Mouse (Mus musculus) limb, embryonic 13.5 days (tissue): ENCODE data around the gene Amz1. TPM values are rescaled to one million over a fixed set of nuclear protein-coding genes. Genes with fewer than 3 reads are reported as not detected.

Experiments
- ATAC-seq: fragments of 200-750 bp; cut with Nextera tagmentation; 2 replicates; pipeline ENCODE4 v1.8.0; 2017; ENCODE audit warnings: low read depth, moderate number of reproducible peaks, moderate TSS enrichment; ENCODE audit not compliant: low FRiP score
- H3K27ac ChIP-seq: fragments of 300-500 bp; sonication (generic); 2 replicates; pipeline ENCODE4 v1.5.1; 2015; ENCODE audit warnings: inconsistent platforms, mild to moderate bottlenecking, moderate library complexity
- H3K27me3 ChIP-seq: fragments of 300-500 bp; sonication (generic); 2 replicates; pipeline ENCODE4 v1.6.1; 2015; ENCODE audit warnings: mild to moderate bottlenecking, inconsistent platforms
- H3K36me3 ChIP-seq: fragments of 300-500 bp; sonication (generic); 2 replicates; pipeline ENCODE4 v1.6.1; 2015; ENCODE audit warnings: inconsistent platforms, mild to moderate bottlenecking, moderate library complexity
- H3K4me1 ChIP-seq: fragments of 300-500 bp; sonication (generic); 2 replicates; pipeline ENCODE4 v1.6.1; 2015; ENCODE audit warnings: inconsistent platforms
- H3K4me2 ChIP-seq: fragments of 300-500 bp; sonication (generic); replicated peaks from 2 replicates; pipeline ENCODE4 v1.6.1; 2015; ENCODE audit warnings: inconsistent platforms, mild to moderate bottlenecking, moderate library complexity
- H3K4me3 ChIP-seq: fragments of 300-500 bp; sonication (generic); 2 replicates; pipeline ENCODE4 v1.5.1; 2015; ENCODE audit warnings: moderate library complexity, mild to moderate bottlenecking, inconsistent platforms
- H3K9ac ChIP-seq: fragments of 300-500 bp; sonication (generic); 2 replicates; pipeline ENCODE4 v1.6.1; 2015; ENCODE audit warnings: mild to moderate bottlenecking, inconsistent platforms
- H3K9me3 ChIP-seq: fragments of 300-500 bp; sonication (generic); 2 replicates; pipeline ENCODE4 v1.6.1; 2016; ENCODE audit warnings: inconsistent platforms
- WGBS: fragments of 180-500 bp; shearing (Covaris S2); methylation state at CpG from one replicate; pipeline ENCODE4 v1.1.7; 2015; 5-methylcytosine and 5-hydroxymethylcytosine counted together
- polyA plus RNA-seq: library from polyadenylated mRNA; unstranded; fragments of >200 nt; fragmentation: Nextera tagmentation; extraction: Ambion mirVana; gene quantifications from 2 replicates; pipeline ENCODE4 v1.2.1, GENCODE M21; 2015

Gene Amz1
- polyA plus RNA-seq, 1 experiment from 2014 or later: 0.95 TPM

- Histone ChIP-seq H3K4me1 (peaks cover 34% of the 10 kb centered on the region), H3K27me3 (no peaks in the 10 kb centered on the region), H3K9ac (peak within 1 kb of the TSS; percentile 90), H3K9me3 (no peaks in the 10 kb centered on the region), H3K4me3 (peak within 1 kb of the TSS; percentile 83), H3K4me2 (peak within 1 kb of the TSS; percentile 85), H3K27ac (peak within 1 kb of the TSS; percentile 87), H3K36me3 (peaks cover 29% of the 10 kb centered on the region)
- peak; percentile 60 for ATAC-seq
- under 1% methylated on average over 33 of the region's 33 CpGs for WGBS
These were observed 21.8 kb upstream of the Amz1 start, which contains the start of gene Iqce for GRCm38 (mm10) chr5:140702103-140702513. Gene Iqce (minus strand): TSS chr5:140702378.

GRCm38 (mm10) chr5:140702618-140703175 lies 21.2 kb upstream of the Amz1 start:
- 61% methylated on average over 19 of the region's 19 CpGs for WGBS
- H3K9ac ChIP-seq: peak overlapping the region; percentile 90
- no peak for ATAC-seq
- H3K4me3 ChIP-seq: peak overlapping the region; percentile 83
- peaks cover 34% of the 10 kb centered on the region for H3K4me1 ChIP-seq
- peak overlapping the region; percentile 87 for H3K27ac ChIP-seq
- H3K4me2 ChIP-seq: peak overlapping the region; percentile 85
- H3K36me3 ChIP-seq: peaks cover 29% of the 10 kb centered on the region
- no peaks in the 10 kb centered on the region for H3K9me3 ChIP-seq
- H3K27me3 ChIP-seq: no peaks in the 10 kb centered on the region

GRCm38 (mm10) chr5:140703480-140704377 lies 20.2 kb upstream of the Amz1 start:
- Histone ChIP-seq H3K27me3 (no peaks in the 10 kb centered on the region), H3K4me3 (peak overlapping the region; percentile 64), H3K4me1 (peaks cover 34% of the 10 kb centered on the region), H3K27ac (peak overlapping the region; percentile 87), H3K36me3 (peaks cover 29% of the 10 kb centered on the region), H3K9me3 (0 out of 2 replicates have a peak, but pooled peaks cover 4% of the 10 kb centered on the region), H3K9ac (no peak overlapping the region; the same call in 1 of the 2 replicates), H3K4me2 (peak overlapping the region; percentile 55)
- ATAC-seq: no peak
- WGBS: 36% methylated on average over 17 of the region's 17 CpGs

- H3K9ac ChIP-seq: peak within 1 kb of the TSS; percentile 80
- peak; percentile 92 for ATAC-seq
- H3K4me1 ChIP-seq: peaks cover 34% of the 10 kb centered on the region
- peak within 1 kb of the TSS; percentile 64 for H3K4me3 ChIP-seq
- H3K27ac ChIP-seq: peak within 1 kb of the TSS; percentile 87
- peaks cover 25% of the 10 kb centered on the region for H3K36me3 ChIP-seq
- 0 out of 2 replicates have a peak, but pooled peaks cover 4% of the 10 kb centered on the region for H3K9me3 ChIP-seq
- WGBS: under 1% methylated on average over 68 of the region's 69 CpGs
- peak within 1 kb of the TSS; percentile 86 for H3K4me2 ChIP-seq
- H3K27me3 ChIP-seq: no peaks in the 10 kb centered on the region
These were observed 19.3 kb upstream of the Amz1 start, which contains the start of gene Brat1 for GRCm38 (mm10) chr5:140704378-140705251. Gene Brat1 (plus strand): TSS chr5:140705011.

- H3K27ac ChIP-seq: no peak overlapping the region; the same call in 1 of the 2 replicates
- ATAC-seq: no peak
- WGBS: 65% methylated on average over 7 of the region's 7 CpGs
These were observed 18.3 kb upstream of the Amz1 start for GRCm38 (mm10) chr5:140705501-140706171.

GRCm38 (mm10) chr5:140710315-140710714 lies 13.6 kb upstream of the Amz1 start:
- no peak overlapping the region for H3K9ac ChIP-seq
- no peak overlapping the region for H3K4me2 ChIP-seq
- H3K36me3 ChIP-seq: peaks cover 81% of the 10 kb centered on the region
- no peaks in the 10 kb centered on the region for H3K27me3 ChIP-seq
- 91% methylated on average over 6 of the region's 6 CpGs for WGBS
- 0 out of 2 replicates have a peak, but pooled peaks cover 4% of the 10 kb centered on the region for H3K9me3 ChIP-seq
- ATAC-seq: no peak
- no peak overlapping the region for H3K27ac ChIP-seq
- H3K4me1 ChIP-seq: peaks cover 10% of the 10 kb centered on the region
- no peak overlapping the region for H3K4me3 ChIP-seq

More at GRCm38 (mm10) chr5:140705501-140706171, 18.3 kb upstream of the Amz1 start:
- Histone ChIP-seq H3K27me3 (no peaks in the 10 kb centered on the region), H3K4me2 (peak overlapping the region; percentile 86), H3K9ac (peak overlapping the region; percentile 80), H3K9me3 (0 out of 2 replicates have a peak, but pooled peaks cover 4% of the 10 kb centered on the region), H3K4me3 (peak overlapping the region; percentile 64), H3K4me1 (peaks cover 31% of the 10 kb centered on the region), H3K36me3 (peaks cover 35% of the 10 kb centered on the region)

- H3K4me3 ChIP-seq: no peak overlapping the region
- no peak overlapping the region for H3K27ac ChIP-seq
- H3K4me1 ChIP-seq: peaks cover 3% of the 10 kb centered on the region
- H3K27me3 ChIP-seq: no peaks in the 10 kb centered on the region
- 0 out of 2 replicates have a peak, but pooled peaks cover 4% of the 10 kb centered on the region for H3K9me3 ChIP-seq
- peaks cover 87% of the 10 kb centered on the region for H3K36me3 ChIP-seq
- ATAC-seq: no peak
- no peak overlapping the region for H3K4me2 ChIP-seq
- 85% methylated on average over 5 of the region's 5 CpGs for WGBS
- H3K9ac ChIP-seq: no peak overlapping the region
These were observed 12.9 kb upstream of the Amz1 start for GRCm38 (mm10) chr5:140711040-140711439.

- Histone ChIP-seq H3K27ac (no peak overlapping the region), H3K4me3 (no peak overlapping the region), H3K9me3 (no peaks in the 10 kb centered on the region), H3K36me3 (peaks cover 45% of the 10 kb centered on the region), H3K27me3 (no peaks in the 10 kb centered on the region), H3K4me1 (no peaks in the 10 kb centered on the region), H3K9ac (no peak overlapping the region), H3K4me2 (no peak overlapping the region)
- 78% methylated on average over 7 of the region's 7 CpGs for WGBS
- ATAC-seq: no peak
These were observed 3.2 kb upstream of the Amz1 start for GRCm38 (mm10) chr5:140720773-140721172.

GRCm38 (mm10) chr5:140722121-140722520 lies 1.8 kb upstream of the Amz1 start:
- H3K27me3 ChIP-seq: no peaks in the 10 kb centered on the region
- H3K9me3 ChIP-seq: no peaks in the 10 kb centered on the region
- no peak overlapping the region for H3K9ac ChIP-seq
- H3K4me3 ChIP-seq: no peak overlapping the region
- ATAC-seq: no peak
- H3K36me3 ChIP-seq: peaks cover 32% of the 10 kb centered on the region
- H3K27ac ChIP-seq: no peak overlapping the region
- H3K4me1 ChIP-seq: no peaks in the 10 kb centered on the region
- 89% methylated on average over 3 of the region's 3 CpGs for WGBS
- H3K4me2 ChIP-seq: no peak overlapping the region

GRCm38 (mm10) chr5:140726062-140726839 lies 2.3 kb downstream of the Amz1 start:
- no peak overlapping the region for H3K27ac ChIP-seq
- no peak overlapping the region for H3K4me3 ChIP-seq
- H3K9ac ChIP-seq: no peak overlapping the region
- no peak for ATAC-seq
- no peaks in the 10 kb centered on the region for H3K27me3 ChIP-seq
- 77% methylated on average over 7 of the region's 7 CpGs for WGBS
- H3K4me1 ChIP-seq: no peaks in the 10 kb centered on the region
- no peak overlapping the region for H3K4me2 ChIP-seq
- H3K36me3 ChIP-seq: no peaks in the 10 kb centered on the region
- no peaks in the 10 kb centered on the region for H3K9me3 ChIP-seq
